Mouse (Mus musculus) heart, postnatal 0 days (tissue): ENCODE data around the gene Dhx30.

Experiments
- CTCF ChIP-seq: IDR thresholded peaks from 2 replicates; pipeline ENCODE4 v1.5.1; 2016; ENCODE audit warnings: antibody characterized with exemption, control low read depth, low read depth
- EP300 ChIP-seq: IDR thresholded peaks from 2 replicates; pipeline ENCODE4 v1.6.1; 2016; ENCODE audit warnings: antibody characterized with exemption, low read depth

DNA sequence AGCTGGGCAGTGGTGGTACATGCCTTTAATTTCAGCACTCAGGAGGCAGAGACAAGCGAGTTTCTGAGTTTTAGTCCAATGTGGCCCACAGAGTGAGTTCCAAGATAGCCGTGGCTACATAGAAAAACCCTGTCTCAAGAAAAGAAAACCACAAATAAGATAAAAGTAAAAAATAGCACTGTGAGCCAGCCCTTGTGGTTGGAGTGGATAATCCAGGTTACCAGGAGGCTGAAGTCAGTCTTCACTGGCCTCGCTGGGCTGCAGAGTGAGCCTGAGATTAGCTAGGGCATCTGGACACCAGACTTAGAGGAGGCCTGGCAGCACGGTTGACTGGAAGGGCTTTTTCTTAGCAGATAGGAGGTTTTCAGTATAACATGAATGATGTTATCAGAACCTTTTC, 21.5 kb upstream of the Dhx30 start:
- no peak for TF ChIP-seq CTCF
- no peak for TF ChIP-seq EP300
